Mouse (Mus musculus): ENCODE data around the gene Gfm1.

The Gfm1 gene

DNA sequence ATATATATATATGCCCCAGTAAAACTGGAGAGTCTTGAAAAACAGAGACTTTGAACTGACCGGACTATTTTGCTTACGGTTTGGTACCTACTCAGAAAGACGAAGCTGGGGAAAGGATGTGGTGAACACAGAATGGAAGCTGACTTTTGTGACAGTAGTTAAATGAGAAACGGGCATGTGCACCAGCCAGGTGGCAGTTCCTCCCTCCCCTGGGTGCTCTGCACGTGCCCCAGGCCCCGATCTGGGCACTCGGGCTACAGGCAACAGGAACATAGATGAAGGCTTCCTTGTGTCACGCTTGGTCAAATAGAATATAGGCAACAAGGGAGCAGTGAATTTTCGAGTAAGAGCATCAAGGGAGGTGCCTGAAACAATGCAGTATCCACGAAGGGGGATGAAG, 66.4 kb downstream of the Gfm1 start:
- DNase-seq (ENCODE audit: low read depth) = no peak

DNA sequence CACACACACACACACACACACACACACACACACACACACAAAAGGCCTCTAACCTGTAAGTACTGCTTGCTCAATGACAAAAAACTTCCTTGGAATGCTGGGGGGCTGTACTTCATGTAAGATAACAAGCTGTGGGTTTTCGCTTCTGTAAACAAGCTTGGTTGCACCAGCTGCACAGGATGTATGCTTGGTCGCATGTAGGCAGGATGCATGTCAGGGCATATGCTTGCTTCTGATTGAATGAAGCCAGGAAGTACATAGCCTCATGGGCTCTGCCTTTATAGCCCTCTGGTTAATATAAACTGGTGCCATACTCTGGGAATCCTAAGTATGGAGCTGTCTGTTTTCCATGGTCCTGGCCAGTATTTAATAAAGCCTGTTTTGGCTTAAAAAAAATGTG, 68.1 kb downstream of the Gfm1 start:
- no peak for DNase-seq (ENCODE audit: low read depth)

DNA sequence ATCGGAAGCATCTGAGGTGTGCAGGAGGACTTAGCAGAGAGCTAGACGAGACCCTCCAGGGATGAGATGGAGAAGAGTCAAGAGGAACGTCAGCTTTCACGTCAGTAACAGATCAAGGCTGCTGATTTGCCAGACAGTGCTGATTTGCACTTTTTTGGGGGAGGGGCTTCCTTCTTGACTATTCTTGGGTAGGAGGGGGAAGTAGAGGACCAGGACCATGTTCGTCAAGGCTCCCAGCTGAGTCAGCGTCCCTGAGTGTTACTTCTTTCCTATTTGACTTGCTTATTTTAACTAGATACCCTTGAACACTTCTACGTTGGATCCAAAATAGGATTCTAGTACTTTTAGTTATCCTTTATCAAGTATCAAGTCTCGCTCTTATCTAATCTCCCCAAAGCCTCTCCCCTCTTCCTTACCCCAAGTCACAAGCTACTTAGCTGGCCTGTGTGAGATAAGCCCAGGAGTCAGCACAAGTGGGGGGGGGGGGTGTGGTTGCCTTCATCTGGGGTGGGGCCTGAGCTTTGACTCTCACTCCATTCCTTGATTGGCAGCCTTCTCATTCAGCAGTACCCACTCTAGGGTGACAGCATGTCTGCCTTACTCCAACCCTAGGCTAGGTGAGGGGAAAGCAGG, 69.0 kb downstream of the Gfm1 start:
- DNase-seq (ENCODE audit: low read depth) = no peak

DNA sequence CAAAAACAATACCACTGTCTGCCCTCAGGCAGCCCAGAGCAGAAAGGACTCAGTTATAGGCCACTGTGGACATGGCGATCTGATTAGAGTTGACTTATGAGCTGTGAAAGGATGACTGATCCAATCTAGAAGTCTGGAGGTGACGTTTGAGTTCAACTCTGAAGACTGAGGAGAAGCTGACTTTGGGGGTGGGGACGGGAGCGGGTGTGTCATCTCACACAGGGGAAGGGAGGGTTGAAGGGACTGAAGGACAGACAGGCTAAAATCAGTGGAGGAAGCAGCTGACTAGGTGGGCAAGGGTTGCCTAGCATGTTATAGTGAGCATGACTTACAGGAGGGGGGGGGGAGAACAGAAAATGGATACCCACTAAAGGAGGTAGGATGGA, 69.5 kb downstream of the Gfm1 start:
- DNase-seq (ENCODE audit: low read depth) = no peak

DNA sequence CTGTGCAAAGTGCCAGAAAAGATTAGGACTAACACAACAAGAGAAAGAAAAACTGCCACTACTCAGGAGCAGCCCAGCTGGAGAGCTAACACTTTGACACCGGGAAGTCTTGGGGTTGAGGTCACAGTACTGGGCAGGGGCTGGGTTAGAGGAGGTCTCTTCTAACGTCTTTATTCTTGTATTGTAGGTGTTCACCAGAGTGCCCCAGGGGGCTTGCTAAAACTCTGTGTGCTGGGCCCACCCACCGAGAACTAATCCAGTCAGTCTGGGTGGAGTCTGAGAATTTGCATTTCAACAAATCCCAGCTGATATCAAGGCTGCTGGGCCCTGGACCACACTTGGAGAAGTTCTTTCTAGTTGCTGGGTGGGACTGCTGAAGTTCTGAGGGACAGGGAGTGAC, 74.0 kb downstream of the Gfm1 start:
- no peak for DNase-seq (ENCODE audit: low read depth)

DNA sequence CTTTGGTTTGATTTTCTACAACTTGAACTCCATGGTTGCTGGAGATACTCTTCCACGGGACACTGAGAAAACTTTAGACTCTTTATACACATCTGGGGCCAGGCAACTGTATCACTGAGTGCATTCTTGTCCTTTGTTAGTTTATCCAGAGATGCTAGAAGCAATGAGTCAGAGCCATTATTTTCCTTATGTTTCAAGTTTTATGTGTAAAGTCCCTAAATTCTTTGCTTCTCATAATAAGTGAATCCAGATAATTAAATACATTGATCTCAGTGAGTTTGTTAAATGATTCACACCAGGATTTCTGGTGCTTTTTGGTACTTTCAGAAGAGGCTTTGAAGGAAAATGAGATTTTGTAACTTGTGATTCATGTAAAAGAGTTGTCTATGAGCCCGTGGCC, 75.4 kb downstream of the Gfm1 start:
- no peak for DNase-seq (ENCODE audit: low read depth)

DNA sequence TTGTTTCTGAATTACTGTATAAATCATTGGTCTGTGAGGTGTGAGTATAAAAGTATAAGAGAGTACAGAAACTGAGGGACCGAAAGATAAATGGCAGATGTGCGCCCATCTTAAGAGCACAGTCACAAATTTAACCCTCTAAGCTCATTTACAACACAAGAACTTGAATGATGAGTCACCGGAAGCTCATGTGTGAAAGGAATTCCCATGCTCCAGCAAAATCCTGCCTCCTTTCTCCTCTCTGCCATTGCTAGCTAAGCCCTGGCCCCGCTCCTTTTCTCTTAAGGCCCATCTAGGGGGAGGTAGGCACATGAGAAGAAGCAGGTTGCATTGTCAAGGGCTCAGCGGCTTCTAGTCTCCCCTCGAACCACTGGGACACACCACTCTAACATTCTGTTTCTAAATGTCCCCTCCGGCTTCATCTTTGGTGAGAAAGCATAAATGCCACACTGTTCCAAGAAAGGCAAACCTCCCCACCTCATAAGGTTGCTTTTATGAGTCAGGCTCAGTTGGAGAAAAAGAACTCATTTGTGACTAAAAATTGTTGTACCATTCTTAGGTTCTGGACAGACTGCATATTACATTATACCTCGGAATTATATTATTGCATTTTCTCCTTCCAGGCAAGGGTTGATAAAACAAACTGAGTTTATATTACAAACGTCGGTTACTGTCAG, 78.5 kb downstream of the Gfm1 start:
- no peak for DNase-seq (ENCODE audit: low read depth)

DNA sequence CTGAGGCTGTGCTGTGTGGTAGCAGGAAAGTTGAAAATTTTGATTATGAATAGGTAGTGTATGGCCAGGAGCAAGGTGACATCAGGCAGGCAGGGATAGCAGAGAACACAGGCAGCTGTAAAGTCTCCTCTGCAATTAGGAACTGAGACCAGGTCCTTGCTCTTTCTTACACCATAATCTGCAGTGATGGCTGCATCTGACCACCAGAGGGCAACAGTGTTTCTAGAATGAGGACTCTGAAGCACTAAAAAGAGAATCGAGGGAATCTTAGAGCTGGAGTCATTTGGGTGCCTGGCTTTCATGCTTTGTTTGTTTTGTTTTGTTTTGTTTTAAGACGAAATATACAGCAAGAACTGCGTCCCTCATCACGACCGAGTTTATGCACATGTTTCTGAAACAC, 82.9 kb downstream of the Gfm1 start:
- peak; percentile 71 for DNase-seq (ENCODE audit: low read depth)

DNA sequence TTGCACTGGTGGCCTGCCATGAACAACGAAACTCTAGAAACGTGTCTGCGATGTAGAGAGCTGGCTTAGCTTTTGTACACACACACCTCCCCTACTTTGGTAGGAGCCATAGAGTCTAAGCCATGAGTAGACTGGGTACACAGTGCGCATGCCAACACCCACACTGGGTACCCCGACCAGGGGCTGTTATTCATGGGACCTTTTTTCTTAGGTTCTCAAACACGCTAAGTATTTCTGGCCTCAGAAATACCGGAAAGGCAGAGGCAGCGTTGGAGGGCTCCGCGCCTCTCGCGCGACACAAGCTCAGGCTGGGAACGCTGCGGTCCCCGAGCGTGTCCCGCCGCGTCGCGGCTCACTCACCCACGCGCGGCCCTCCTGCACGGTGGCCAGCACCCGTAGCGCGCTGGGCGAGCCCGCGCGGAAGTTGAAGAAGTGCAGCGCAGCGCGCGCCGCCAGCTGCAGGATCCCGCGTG, 84.9 kb downstream of the Gfm1 start:
- DNase-seq (ENCODE audit: low read depth) = no peak

DNA sequence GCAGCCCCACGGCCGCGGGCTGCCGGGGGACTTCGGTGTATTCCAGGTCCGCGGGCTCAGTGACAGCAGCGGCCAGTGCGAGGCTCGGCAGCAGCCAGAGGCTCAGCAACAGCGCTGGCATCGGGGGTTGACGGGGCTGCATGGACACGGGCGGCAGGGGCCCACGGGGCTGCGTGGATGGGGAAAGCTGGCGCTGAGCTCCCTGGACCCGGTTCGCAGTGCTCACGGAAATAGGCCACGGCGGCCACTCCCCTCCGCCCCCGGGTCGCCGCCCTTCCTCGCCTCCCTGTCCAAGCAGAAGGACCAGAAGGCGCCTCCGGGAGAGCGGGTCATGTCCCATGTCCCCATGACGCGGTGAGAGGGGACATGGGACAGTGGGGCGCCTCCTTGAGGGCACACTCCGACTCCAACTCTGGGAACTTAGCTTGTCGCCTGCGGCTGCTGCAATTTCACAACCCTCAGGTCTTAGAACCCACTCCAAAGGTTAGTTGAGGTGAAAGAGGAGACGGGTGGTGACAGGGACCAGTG, 85.4 kb downstream of the Gfm1 start, which contains the start of gene Rarres1:
Rarres1 (minus strand) TSS at position 250 of the 528 bp plus-strand sequence.
- no peak for DNase-seq (ENCODE audit: low read depth)

DNA sequence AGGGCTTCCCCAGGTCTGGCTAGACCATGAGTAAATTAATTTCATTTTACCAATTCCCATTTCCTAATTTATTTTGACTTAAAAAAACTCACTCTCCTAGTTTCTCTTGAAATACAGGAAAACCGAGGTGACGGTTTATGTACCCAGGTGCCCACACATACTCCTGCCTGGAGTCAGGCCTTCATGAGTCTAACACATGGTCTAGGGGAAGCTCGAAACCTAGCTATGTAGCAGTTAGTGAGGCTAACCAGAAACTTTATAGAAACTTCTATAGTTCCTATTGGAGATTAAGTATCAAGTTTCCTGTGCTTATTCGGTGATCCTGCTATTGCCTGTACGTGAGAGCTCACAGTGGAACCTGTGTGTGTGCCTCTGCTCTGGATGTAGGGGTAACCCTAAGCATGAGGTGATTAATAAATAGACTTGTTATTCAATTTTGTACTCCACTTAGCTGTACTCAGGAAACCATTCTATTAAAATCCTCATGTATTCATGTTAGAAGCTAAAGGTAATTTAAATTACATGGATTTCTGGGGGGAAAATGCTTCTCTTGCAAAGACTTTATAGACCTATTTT, 90.8 kb downstream of the Gfm1 start:
- no peak for DNase-seq (ENCODE audit: low read depth)

DNA sequence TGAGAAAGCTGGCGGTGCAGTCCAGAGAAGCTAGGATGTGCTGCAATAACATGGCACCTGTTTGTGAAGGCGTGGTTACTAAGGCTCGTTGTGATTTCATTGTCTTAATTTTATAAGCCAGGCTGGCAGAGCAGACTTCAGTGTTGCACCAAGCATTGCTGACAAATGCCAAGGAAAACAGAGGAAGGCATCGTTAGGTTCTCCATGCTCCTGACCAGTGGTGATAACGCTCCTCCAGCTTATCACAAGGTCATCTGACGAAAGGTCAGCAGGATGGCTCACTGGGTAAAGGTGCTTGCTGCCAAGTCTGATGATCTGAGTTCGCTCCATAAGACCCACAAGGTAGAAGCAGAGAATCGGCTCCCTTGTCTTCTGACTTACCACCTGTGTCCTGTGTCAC, 92.8 kb downstream of the Gfm1 start:
- DNase-seq (ENCODE audit: low read depth) = no peak

DNA sequence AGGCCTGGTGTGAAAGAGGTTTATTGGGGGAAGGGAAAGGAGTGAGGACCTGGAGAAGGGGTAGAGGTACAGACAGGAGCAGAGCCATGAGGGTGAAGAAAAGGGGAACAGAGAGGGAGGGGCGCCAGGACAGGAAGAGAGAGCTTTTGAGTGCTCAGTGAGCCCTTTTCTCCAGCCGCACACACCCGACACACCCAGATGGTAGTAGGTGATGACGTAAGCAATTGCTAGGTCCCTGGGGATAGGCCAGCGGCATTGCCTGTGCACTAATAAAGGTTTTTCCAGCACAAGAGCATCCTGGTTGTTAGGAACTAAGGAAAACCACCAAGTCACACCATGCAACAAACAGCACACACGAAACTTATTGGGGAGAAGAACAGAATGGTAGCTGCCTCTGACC, 94.9 kb downstream of the Gfm1 start:
- DNase-seq (ENCODE audit: low read depth) = no peak

All from c-Kit-positive CD71-negative TER-119-negative erythroid progenitor cells, embryonic 14.5 days (primary cell).